Mouse (Mus musculus) heart, adult 9 months (tissue): ENCODE measurements around the gene Atf4.
A peak's percentile ranks its signal among the peaks of the same experiment; 100 is the strongest.

Source experiments
- DNase-seq, 2 experiments: peaks; one replicate each; pipeline ENCODE4 v3.0.0; 2022; ENCODE audit warnings: low spot score in 2 of 2

Gene Atf4

GRCm38 (mm10) chr15:80280646-80281045, 25.7 kb downstream of the Atf4 start:
- DNase-seq = no peak

GRCm38 (mm10) chr15:80286851-80287415, 31.9 kb downstream of the Atf4 start, which contains the start of gene Cacna1i:
TSS of gene Cacna1i (plus strand) at chr15:80287238.
- no peak for DNase-seq

- no peak for DNase-seq
These were observed 33.1 kb downstream of the Atf4 start for GRCm38 (mm10) chr15:80288036-80288435.

- peak; percentile 17 to 29 for DNase-seq
These were observed 34.5 kb downstream of the Atf4 start for GRCm38 (mm10) chr15:80289436-80289835.

- no peak for DNase-seq
These were observed 42.2 kb downstream of the Atf4 start for GRCm38 (mm10) chr15:80297146-80297545.

GRCm38 (mm10) chr15:80303779-80304178, 48.8 kb downstream of the Atf4 start:
- DNase-seq = no peak

- DNase-seq = no peak
These were observed 49.2 kb downstream of the Atf4 start for GRCm38 (mm10) chr15:80304188-80304587.

- no peak for DNase-seq
These were observed 51.2 kb downstream of the Atf4 start for GRCm38 (mm10) chr15:80306146-80306545.
